Mouse (Mus musculus): ENCODE data around the gene Gm17018.

Gene Gm17018

GRCm38 (mm10) chr19:45560153-45560890, at the start of gene Gm17018, which contains the start of gene Poll:
Gene Gm17018, plus strand, starts transcription at chr19:45560615.
Gene Poll, minus strand, starts transcription at chr19:45560531.
- DNase-seq (ENCODE audit: extremely low read depth, insufficient read length, low spot score): peak; percentile 85

GRCm38 (mm10) chr19:45510680-45511079, 49.7 kb upstream of the Gm17018 start:
- DNase-seq (ENCODE audit: extremely low read depth, insufficient read length, low spot score): no peak

GRCm38 (mm10) chr19:45511406-45511805, 49.0 kb upstream of the Gm17018 start:
- no peak for DNase-seq (ENCODE audit: extremely low read depth, insufficient read length, low spot score)

GRCm38 (mm10) chr19:45515341-45515740, 45.1 kb upstream of the Gm17018 start:
- no peak for DNase-seq (ENCODE audit: extremely low read depth, insufficient read length, low spot score)

- DNase-seq (ENCODE audit: extremely low read depth, insufficient read length, low spot score): no peak
Observed at GRCm38 (mm10) chr19:45516264-45516663, 44.2 kb upstream of the Gm17018 start.

GRCm38 (mm10) chr19:45527382-45527781, 33.0 kb upstream of the Gm17018 start:
- DNase-seq (ENCODE audit: extremely low read depth, insufficient read length, low spot score): no peak

- DNase-seq (ENCODE audit: extremely low read depth, insufficient read length, low spot score): no peak
Observed at GRCm38 (mm10) chr19:45527931-45528534, 32.4 kb upstream of the Gm17018 start.

GRCm38 (mm10) chr19:45529294-45529693, 31.1 kb upstream of the Gm17018 start:
- DNase-seq (ENCODE audit: extremely low read depth, insufficient read length, low spot score): no peak

- no peak for DNase-seq (ENCODE audit: extremely low read depth, insufficient read length, low spot score)
Observed at GRCm38 (mm10) chr19:45530200-45530995, 30.0 kb upstream of the Gm17018 start.

GRCm38 (mm10) chr19:45531554-45531953, 28.9 kb upstream of the Gm17018 start:
- no peak for DNase-seq (ENCODE audit: extremely low read depth, insufficient read length, low spot score)

GRCm38 (mm10) chr19:45533617-45534016, 26.8 kb upstream of the Gm17018 start:
- no peak for DNase-seq (ENCODE audit: extremely low read depth, insufficient read length, low spot score)

GRCm38 (mm10) chr19:45535214-45535735, 25.1 kb upstream of the Gm17018 start:
- DNase-seq (ENCODE audit: extremely low read depth, insufficient read length, low spot score): no peak

GRCm38 (mm10) chr19:45535929-45536328, 24.5 kb upstream of the Gm17018 start:
- no peak for DNase-seq (ENCODE audit: extremely low read depth, insufficient read length, low spot score)

- DNase-seq (ENCODE audit: extremely low read depth, insufficient read length, low spot score): no peak
Observed at GRCm38 (mm10) chr19:45537505-45537904, 22.9 kb upstream of the Gm17018 start.

GRCm38 (mm10) chr19:45540657-45541408, 19.6 kb upstream of the Gm17018 start:
- DNase-seq (ENCODE audit: extremely low read depth, insufficient read length, low spot score): no peak

- DNase-seq (ENCODE audit: extremely low read depth, insufficient read length, low spot score): no peak
Observed at GRCm38 (mm10) chr19:45541409-45542041, 18.9 kb upstream of the Gm17018 start.

GRCm38 (mm10) chr19:45542061-45542460, 18.4 kb upstream of the Gm17018 start:
- DNase-seq (ENCODE audit: extremely low read depth, insufficient read length, low spot score): no peak

GRCm38 (mm10) chr19:45544152-45544924, 16.1 kb upstream of the Gm17018 start:
- no peak for DNase-seq (ENCODE audit: extremely low read depth, insufficient read length, low spot score)

- DNase-seq (ENCODE audit: extremely low read depth, insufficient read length, low spot score): peak; percentile 74
Observed at GRCm38 (mm10) chr19:45544925-45545321, 15.5 kb upstream of the Gm17018 start.

All from 3134 (cell line).